Mouse (Mus musculus) CD8-positive naive resting alpha-beta T cell, adult 2 months (primary cell): ENCODE measurements around the gene Ptpn18.
"Not testable (repeated sequence)": the region's sequence is repeated elsewhere in the genome, so short reads cannot be mapped to it uniquely, and the experiment has no call there.

Experiments used
- DNase-seq, 2 experiments: peaks; one replicate each; pipeline ENCODE4 v3.0.0; 2022; ENCODE audit warnings: low read depth in 2 of 2, low spot score in 2 of 2

Gene Ptpn18

GRCm38 (mm10) chr1:34459284-34460060 is at the start of gene Ptpn18:
Gene Ptpn18 (plus strand): TSS chr1:34459762.
- peak; percentile 66 to 73 for DNase-seq

- DNase-seq = no peak
Measured at GRCm38 (mm10) chr1:34428466-34428865, 31.1 kb upstream of the Ptpn18 start.

- DNase-seq = no peak
Measured at GRCm38 (mm10) chr1:34429281-34429680, 30.3 kb upstream of the Ptpn18 start.

- no peak for DNase-seq
Measured at GRCm38 (mm10) chr1:34430981-34431380, 28.6 kb upstream of the Ptpn18 start.

- no peak for DNase-seq
Measured at GRCm38 (mm10) chr1:34431431-34431830, 28.1 kb upstream of the Ptpn18 start.

GRCm38 (mm10) chr1:34432411-34432775 is 27.2 kb upstream of the Ptpn18 start:
- no peak for DNase-seq

- peak; percentile 20 to 32 for DNase-seq
Measured at GRCm38 (mm10) chr1:34432776-34433481, 26.6 kb upstream of the Ptpn18 start.

- DNase-seq = peak; percentile 31 to 44
Measured at GRCm38 (mm10) chr1:34433891-34434521, 25.6 kb upstream of the Ptpn18 start.

- peak; percentile 90 to 92 for DNase-seq
Measured at GRCm38 (mm10) chr1:34434660-34435160, 24.9 kb upstream of the Ptpn18 start.

- DNase-seq = no peak
Measured at GRCm38 (mm10) chr1:34435371-34436120, 24.0 kb upstream of the Ptpn18 start.

GRCm38 (mm10) chr1:34436374-34436773 is 23.2 kb upstream of the Ptpn18 start:
- DNase-seq = no peak

GRCm38 (mm10) chr1:34437366-34437765 is 22.2 kb upstream of the Ptpn18 start:
- not testable (repeated sequence) for DNase-seq

- DNase-seq = no peak
Measured at GRCm38 (mm10) chr1:34438381-34439051, 21.0 kb upstream of the Ptpn18 start.

- DNase-seq = peak; percentile 89 to 92
Measured at GRCm38 (mm10) chr1:34439215-34439960, 20.2 kb upstream of the Ptpn18 start, which contains the start of the genes Ccdc115 and Imp4. Gene Ccdc115 (minus strand): TSS chr1:34439672. Gene Imp4 (plus strand): TSS chr1:34439851.

GRCm38 (mm10) chr1:34439961-34440630 is 19.5 kb upstream of the Ptpn18 start:
- no peak for DNase-seq

GRCm38 (mm10) chr1:34443124-34443523 is 16.4 kb upstream of the Ptpn18 start:
- DNase-seq = no peak

GRCm38 (mm10) chr1:34458431-34458830 is 1.1 kb upstream of the Ptpn18 start:
- DNase-seq = no peak

- DNase-seq = peak; percentile 24 to 26
Measured at GRCm38 (mm10) chr1:34460061-34460441, 489 bp downstream of the Ptpn18 start.

GRCm38 (mm10) chr1:34462766-34463165 is 3.2 kb downstream of the Ptpn18 start:
- peak; percentile 64 to 77 for DNase-seq
